Mouse (Mus musculus) ES-E14 (cell line): ENCODE data around the gene Supt5. TPM values are rescaled to one million over a fixed set of nuclear protein-coding genes. Genes with fewer than 3 reads are reported as not detected.

ENCODE experiments used
- DNase-seq: peaks from one replicate; pipeline ENCODE4 v3.0.0-alpha.2; 2013; ENCODE audit warnings: low read depth, low spot score
- H3K27ac ChIP-seq: 2 replicates; pipeline ENCODE4 v1.5.1; 2012; ENCODE audit warnings: low read depth, mild to moderate bottlenecking, low read length, moderate library complexity, mixed read lengths; ENCODE audit not compliant: poor library complexity, insufficient read depth, severe bottlenecking
- H3K36me3 ChIP-seq: 2 replicates; pipeline ENCODE4 v1.6.1; 2012; ENCODE audit warnings: mild to moderate bottlenecking, low read length, moderate library complexity, mixed read lengths; ENCODE audit not compliant: control insufficient read depth, poor library complexity, insufficient read depth, severe bottlenecking
- H3K4me1 ChIP-seq, 2 experiments: fragments of 150-350 bp in 1 of 2; sonication (generic) in 1 of 2; 2 replicates each; pipeline ENCODE4 v1.6.1; 2012; ENCODE audit warnings: low read length in 2 of 2, mild to moderate bottlenecking in 1 of 2, mixed read lengths in 1 of 2; ENCODE audit not compliant: control insufficient read depth in 2 of 2, insufficient read depth in 2 of 2, poor library complexity in 1 of 2
- H3K4me3 ChIP-seq, 2 experiments: fragments of 150-350 bp in 1 of 2; sonication (generic) in 1 of 2; 2 replicates each; pipeline ENCODE4 v1.5.1; 2012; ENCODE audit warnings: low read length in 2 of 2, low read depth in 1 of 2, mild to moderate bottlenecking in 1 of 2, mixed read lengths in 1 of 2; ENCODE audit not compliant: insufficient read depth in 1 of 2, poor library complexity in 1 of 2, severe bottlenecking in 1 of 2
- H3K9ac ChIP-seq: 2 replicates; pipeline ENCODE4 v1.6.1; 2012; ENCODE audit warnings: low read depth, mild to moderate bottlenecking, low read length, mixed read lengths; ENCODE audit not compliant: poor library complexity, insufficient read depth, severe bottlenecking
- H3K9me3 ChIP-seq: fragments of 150-350 bp; sonication (generic); 2 replicates; pipeline ENCODE4 v1.6.1; 2012; ENCODE audit warnings: low read depth, mild to moderate bottlenecking, low read length; ENCODE audit not compliant: control insufficient read depth, insufficient read depth
- CHD2 ChIP-seq: IDR thresholded peaks from 2 replicates; pipeline ENCODE4 v1.6.1; 2014; ENCODE audit warnings: mild to moderate bottlenecking, low read depth, low read length, inconsistent platforms
- HCFC1 ChIP-seq: IDR thresholded peaks from 2 replicates; pipeline ENCODE4 v1.6.1; 2012; ENCODE audit warnings: low read length, inconsistent platforms, borderline replicate concordance; ENCODE audit not compliant: insufficient read depth
- MAFK ChIP-seq: IDR thresholded peaks from 2 replicates; pipeline ENCODE4 v1.6.1; 2014; ENCODE audit warnings: mild to moderate bottlenecking, low read depth, low read length, inconsistent platforms; ENCODE audit not compliant: insufficient read depth
- ZC3H11A ChIP-seq: IDR thresholded peaks from 2 replicates; pipeline ENCODE4 v1.6.1; 2012; ENCODE audit warnings: low read depth, mild to moderate bottlenecking, inconsistent platforms, low read length, borderline replicate concordance
- ZNF384 ChIP-seq: IDR thresholded peaks from 2 replicates; pipeline ENCODE4 v1.6.1; 2012; ENCODE audit warnings: low read depth, low read length, inconsistent platforms
- in situ Hi-C, 2 experiments: fragments of 600-800 bp; cut with MboI; formaldehyde crosslinking; loops; one replicate each; pipeline ENCODE4 v1.15.1; 2025; ENCODE audit warnings: low sequenced_read_pairs in 2 of 2, inconsistent platforms in 1 of 2; ENCODE audit not compliant: unreplicated experiment in 2 of 2
- total RNA-seq: library from RNA; depleted of rRNA; stranded (reverse); fragments of 300-350 nt; gene quantifications from 2 replicates; pipeline ENCODE4 v1.2.3, GENCODE M21; 2012

Gene Supt5
- total RNA-seq, 1 experiment: 83.7 TPM

DNA sequence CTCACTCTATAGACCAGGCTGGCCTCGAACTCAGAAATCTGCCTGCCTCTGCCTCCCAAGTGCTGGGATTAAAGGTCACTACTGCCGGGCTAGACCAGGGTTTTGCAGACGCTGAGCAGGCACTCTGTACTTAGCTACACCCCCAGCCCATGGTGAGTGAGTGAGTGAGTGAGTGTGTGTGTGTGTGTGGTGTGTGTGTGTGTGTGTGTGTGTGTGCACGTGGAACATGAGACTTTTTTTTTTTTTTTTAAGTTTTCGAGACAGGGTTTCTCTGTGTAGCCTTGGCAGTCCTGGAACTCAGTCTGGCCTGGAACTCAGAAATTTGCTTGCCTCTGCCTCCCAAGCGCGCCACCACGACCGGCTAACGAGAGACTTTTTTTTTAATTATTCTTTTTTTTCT, 36.1 kb upstream of the Supt5 start:
- H3K9ac ChIP-seq: no peak overlapping the region
- in situ Hi-C loops: no loop called here
- no peak overlapping the region; the same call in 1 of the 2 replicates for H3K27ac ChIP-seq
- H3K4me3 ChIP-seq: no peak overlapping the region; a peak in 1 of 4 replicates
- H3K4me1 ChIP-seq: peaks cover 0 to 13% of the 10 kb centered on the region in 2 experiments; a peak in 2 of 4 replicates
- no peak for TF ChIP-seq ZNF384
- TF ChIP-seq MAFK: no peak
- TF ChIP-seq HCFC1: no peak
- TF ChIP-seq CHD2: no peak
- no peak for DNase-seq
- H3K36me3 ChIP-seq: peaks cover 13% of the 10 kb centered on the region
- H3K9me3 ChIP-seq: no peaks in the 10 kb centered on the region

DNA sequence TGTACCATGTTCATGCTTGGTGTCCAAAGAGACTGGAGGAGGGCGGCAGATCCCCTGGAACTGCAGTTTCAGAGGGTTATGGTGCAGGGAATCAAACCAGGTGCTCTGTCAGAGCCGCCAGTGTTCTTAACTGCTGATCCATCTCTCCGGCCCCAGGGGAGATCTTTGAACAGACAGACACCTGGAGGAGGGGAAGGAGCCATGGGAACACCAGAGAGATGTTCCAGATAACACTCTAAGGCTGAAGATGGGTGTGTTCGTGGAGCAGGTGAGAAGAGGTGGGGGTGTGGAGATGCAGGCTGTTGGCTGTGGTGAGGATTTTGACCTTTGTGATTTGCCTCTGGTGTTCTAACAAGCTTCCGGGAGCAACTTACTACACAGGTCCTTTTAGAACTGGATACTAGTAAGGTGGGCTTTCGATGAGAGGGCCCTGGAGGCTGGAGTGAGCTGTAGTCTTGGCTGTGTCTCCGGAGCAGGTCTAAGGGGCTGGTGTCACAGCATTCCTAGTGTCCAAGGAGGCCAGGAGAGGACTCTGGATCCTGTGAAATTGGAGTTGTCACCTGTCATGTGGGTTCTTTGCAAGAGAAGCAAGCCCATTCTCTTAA, 35.4 kb upstream of the Supt5 start:
- Histone ChIP-seq H3K4me1 (peaks cover 0 to 13% of the 10 kb centered on the region in 2 experiments; a peak in 2 of 4 replicates), H3K9ac (peak overlapping the region; percentile 1; the same call in 1 of the 2 replicates), H3K36me3 (peaks cover 13% of the 10 kb centered on the region), H3K27ac (no peak overlapping the region), H3K9me3 (no peaks in the 10 kb centered on the region), H3K4me3 (no peak overlapping the region)
- DNase-seq: no peak
- in situ Hi-C loops: no loop called here
- TF ChIP-seq HCFC1 (no peak), MAFK (no peak), CHD2 (no peak), ZC3H11A (no peak)

DNA sequence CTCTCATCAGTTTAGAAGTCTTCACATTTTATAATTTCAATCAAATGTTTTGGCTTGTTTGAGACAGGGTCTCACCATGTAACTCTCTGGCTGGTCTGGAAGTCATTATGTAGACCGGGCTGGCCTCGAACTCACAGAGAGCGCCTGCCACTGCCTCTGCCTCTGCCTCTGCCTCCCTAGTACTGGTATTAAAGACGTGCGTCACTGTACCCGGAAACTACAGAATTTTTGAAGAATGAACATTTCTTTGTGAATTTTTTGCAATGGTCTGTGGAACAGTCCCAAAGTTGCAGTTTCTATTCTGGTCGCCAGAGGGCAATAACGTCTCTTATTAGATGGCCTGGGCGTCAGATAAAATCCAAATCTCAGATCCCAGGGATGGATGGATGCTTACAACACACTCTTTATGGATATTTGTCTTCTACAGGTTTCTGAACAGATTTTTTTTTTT, 34.6 kb upstream of the Supt5 start:
- H3K4me1 ChIP-seq: peaks cover 0 to 13% of the 10 kb centered on the region in 2 experiments; a peak in 2 of 4 replicates
- H3K4me3 ChIP-seq: peak overlapping the region; percentile 66 to 73
- DNase-seq: no peak
- TF ChIP-seq CHD2: no peak
- TF ChIP-seq MAFK: no peak
- peak; percentile 80 for TF ChIP-seq ZC3H11A
- TF ChIP-seq ZNF384: peak; percentile 78
- no peak for TF ChIP-seq HCFC1
- in situ Hi-C loops: no loop called here
- peak overlapping the region; percentile 71; the same call in 1 of the 2 replicates for H3K9ac ChIP-seq
- peak overlapping the region; percentile 78 for H3K27ac ChIP-seq
- H3K36me3 ChIP-seq: peaks cover 19% of the 10 kb centered on the region
- no peaks in the 10 kb centered on the region for H3K9me3 ChIP-seq

DNA sequence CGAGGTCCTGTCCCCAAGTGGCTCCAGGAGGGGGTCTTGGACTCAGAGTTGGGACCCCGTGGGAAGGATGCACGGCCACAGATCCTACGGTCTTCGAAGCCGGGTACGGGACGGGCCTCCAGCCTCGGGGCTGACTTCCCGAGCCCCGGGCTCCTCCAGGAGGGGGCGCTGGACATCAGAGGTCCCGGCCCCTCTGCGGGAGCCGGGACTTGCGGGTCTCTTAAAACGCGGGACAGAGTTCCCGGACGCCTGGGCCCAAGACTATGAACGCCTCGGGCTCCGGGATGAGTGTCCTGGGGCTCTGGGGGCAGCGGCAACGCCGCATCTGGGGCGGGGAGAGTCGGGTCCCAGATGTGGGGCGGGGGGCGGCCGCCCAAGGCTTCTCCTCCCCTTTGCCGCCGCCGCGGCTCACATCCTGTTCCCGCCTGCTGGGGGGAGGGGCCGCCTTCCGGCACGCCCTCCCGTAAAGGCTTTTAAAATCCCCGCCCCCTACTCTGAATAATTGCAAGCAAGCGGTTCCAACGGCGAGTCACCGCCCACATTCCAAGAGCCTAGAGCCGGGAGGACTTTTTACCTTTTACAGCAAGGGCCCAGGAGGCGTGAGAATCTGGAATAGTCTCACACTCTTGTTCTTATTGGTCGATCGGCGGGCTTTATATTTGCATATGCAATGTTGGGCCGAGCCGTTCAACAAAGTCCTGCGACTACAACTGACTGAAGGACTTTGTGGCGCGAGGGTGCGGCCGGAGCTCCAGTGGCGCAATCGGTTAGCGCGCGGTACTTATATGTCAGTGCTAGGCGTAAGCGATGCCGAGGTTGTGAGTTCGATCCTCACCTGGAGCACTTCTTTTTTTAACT, 33.9 kb upstream of the Supt5 start, which contains the start of gene Plekhg2:
Gene Plekhg2 (minus strand): TSS at position 349 of the 858 bp plus-strand sequence.
- peak within 1 kb of the TSS; percentile 83 to 87 for H3K4me3 ChIP-seq
- TF ChIP-seq MAFK (peak; percentile 80), ZNF384 (no peak), HCFC1 (peak; percentile 65), CHD2 (no peak; the same call in 1 of the 2 replicates), ZC3H11A (no peak)
- H3K27ac ChIP-seq: peak within 1 kb of the TSS; percentile 78
- H3K4me1 ChIP-seq: peaks cover 0 to 12% of the 10 kb centered on the region in 2 experiments; a peak in 2 of 4 replicates
- in situ Hi-C loops: no loop called here
- H3K36me3 ChIP-seq: peaks cover 18% of the 10 kb centered on the region
- peak; percentile 99 for DNase-seq
- H3K9ac ChIP-seq: peak within 1 kb of the TSS; percentile 91
- no peaks in the 10 kb centered on the region for H3K9me3 ChIP-seq
